ENCODE assay signal across 20 mouse cellular contexts in genomic region chr12:37889431-37889830, GRCm38 (mm10).
"Had no signal": no experiment of that assay in that cellular context is flagged by ENCODE, and none has a peak within 500 bp of the region (broad histone marks: within the 10 kb centered on the region; RNA-seq: fewer than 3 reads in every experiment).

No protein-coding gene starts in this region.

- H3K9ac ChIP-seq: intestine, embryonic 15.5 days; kidney, embryonic 15.5 days; liver, embryonic 14.5 days; liver, postnatal 0 days; lung, embryonic 14.5 days; midbrain, embryonic 12.5 days; midbrain, embryonic 15.5 days; neural tube, embryonic 12.5 days; neural tube, embryonic 15.5 days had no signal

- H3K4me1 ChIP-seq: intestine, embryonic 15.5 days; kidney, embryonic 15.5 days; midbrain, embryonic 12.5 days; midbrain, embryonic 15.5 days; neural tube, embryonic 12.5 days; neural tube, embryonic 15.5 days had no signal

- H3K9me3 ChIP-seq: intestine, embryonic 15.5 days; kidney, embryonic 15.5 days; midbrain, embryonic 12.5 days; midbrain, embryonic 15.5 days; neural tube, embryonic 12.5 days; neural tube, embryonic 15.5 days had no signal

- H3K27me3 ChIP-seq: intestine, embryonic 15.5 days; kidney, embryonic 15.5 days; midbrain, embryonic 12.5 days; midbrain, embryonic 15.5 days; neural tube, embryonic 12.5 days; neural tube, embryonic 15.5 days had no signal

- H3K4me3 ChIP-seq: intestine, embryonic 15.5 days; kidney, embryonic 15.5 days; left cerebral cortex, adult 2 months; midbrain, embryonic 12.5 days; midbrain, embryonic 15.5 days; neural tube, embryonic 12.5 days; neural tube, embryonic 15.5 days had no signal

- H3K27ac ChIP-seq: intestine, embryonic 15.5 days; kidney, embryonic 15.5 days; left cerebral cortex, adult 2 months; liver, embryonic 14.5 days; macrophage; midbrain, embryonic 12.5 days; midbrain, embryonic 15.5 days; neural tube, embryonic 12.5 days; neural tube, embryonic 15.5 days had no signal

- H3K4me2 ChIP-seq: intestine, embryonic 15.5 days; kidney, embryonic 15.5 days; lung, embryonic 14.5 days; midbrain, embryonic 12.5 days; midbrain, embryonic 15.5 days; neural tube, embryonic 12.5 days; neural tube, embryonic 15.5 days had no signal

- DNase-seq: kidney, adult 18-20 months; kidney, postnatal 10 days; kidney, postnatal 36 days; liver, postnatal 0 days; lung, embryonic 14.5 days; right cerebral cortex, postnatal 25 days; spleen, adult 18-20 months; thymus, adult 2 months; thymus, postnatal 14 days; thymus, postnatal 4 days had no signal

- ATAC-seq: intestine, embryonic 15.5 days; liver, postnatal 0 days; lung, postnatal 0 days; midbrain, embryonic 15.5 days had no signal

- H3K36me3 ChIP-seq: intestine, embryonic 15.5 days; kidney, embryonic 15.5 days; midbrain, embryonic 12.5 days; midbrain, embryonic 15.5 days; neural tube, embryonic 12.5 days; neural tube, embryonic 15.5 days had no signal
